Mouse (Mus musculus): Measurements from ENCODE around the gene Txlnb. TPM values are rescaled to one million over a fixed set of nuclear protein-coding genes. Genes with fewer than 3 reads are reported as not detected.
"Not testable (repeated sequence)": the region's sequence is repeated elsewhere in the genome, so short reads cannot be mapped to it uniquely, and the experiment has no call there.

The Txlnb gene
- 0.82 and 0.87 TPM in 2 replicates for total RNA-seq (2017)

GRCm38 (mm10) chr10:17795767-17796631 lies at the start of gene Txlnb:
Txlnb (plus strand) TSS chr10:17796226.
- ATAC-seq (replicated peaks; ENCODE audit: low read depth, poor library complexity, severe bottlenecking): peak; percentile 90

DNA sequence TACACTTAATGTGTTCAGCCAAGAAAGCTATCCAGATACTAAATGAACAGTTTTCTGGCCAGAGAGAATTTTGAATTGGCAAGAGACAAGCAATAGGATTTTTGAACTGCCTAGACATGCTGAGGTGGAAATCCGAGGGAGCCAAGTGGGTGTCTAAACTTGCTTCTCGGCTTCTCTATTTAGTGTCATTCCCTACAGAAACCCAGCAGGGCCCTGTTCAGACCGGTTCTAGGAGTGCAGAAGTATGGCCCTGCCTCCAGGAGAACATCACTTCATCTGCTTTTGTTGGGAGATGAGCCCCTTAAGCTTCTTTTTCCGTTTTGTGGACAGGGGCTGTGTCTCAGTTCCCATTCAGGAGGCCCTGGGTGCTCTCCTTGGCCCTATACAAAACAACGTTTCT lies 43.5 kb upstream of the Txlnb start:
- ATAC-seq (replicated peaks; ENCODE audit: low read depth, poor library complexity, severe bottlenecking): no peak

GRCm38 (mm10) chr10:17759772-17760171 lies 36.3 kb upstream of the Txlnb start:
- no peak for ATAC-seq (replicated peaks; ENCODE audit: low read depth, poor library complexity, severe bottlenecking)

GRCm38 (mm10) chr10:17760750-17761613 lies 35.0 kb upstream of the Txlnb start:
- ATAC-seq (replicated peaks; ENCODE audit: low read depth, poor library complexity, severe bottlenecking): no peak

- ATAC-seq (replicated peaks; ENCODE audit: low read depth, poor library complexity, severe bottlenecking): peak; percentile 47; the same call in 1 of the 2 replicates
Measured at GRCm38 (mm10) chr10:17761652-17762051, 34.4 kb upstream of the Txlnb start.

GRCm38 (mm10) chr10:17762946-17763345 lies 33.1 kb upstream of the Txlnb start:
- ATAC-seq (replicated peaks; ENCODE audit: low read depth, poor library complexity, severe bottlenecking): no peak

GRCm38 (mm10) chr10:17769856-17770255 lies 26.2 kb upstream of the Txlnb start:
- ATAC-seq (replicated peaks; ENCODE audit: low read depth, poor library complexity, severe bottlenecking): no peak

DNA sequence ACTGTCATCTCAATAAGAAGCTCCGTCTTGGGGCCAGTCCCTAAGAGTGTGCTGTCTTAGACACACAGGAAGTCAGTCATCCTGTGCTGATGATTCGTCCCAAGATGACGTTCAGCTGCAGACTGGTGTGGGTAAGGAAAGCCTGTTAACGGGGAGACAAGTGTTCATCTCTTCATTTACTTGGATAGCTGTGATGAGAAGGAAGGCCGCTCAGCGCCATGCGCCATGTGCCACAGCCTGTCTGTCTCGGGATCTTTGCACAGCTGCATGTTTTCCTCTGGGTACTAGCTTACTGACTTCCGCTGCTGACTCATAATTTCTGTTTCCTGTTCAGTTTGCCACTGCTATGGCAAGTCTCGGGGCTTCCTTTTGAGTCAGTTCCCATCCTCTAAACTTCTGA lies 23.7 kb upstream of the Txlnb start:
- peak; percentile 87 for ATAC-seq (replicated peaks; ENCODE audit: low read depth, poor library complexity, severe bottlenecking)

GRCm38 (mm10) chr10:17774366-17774765 lies 21.7 kb upstream of the Txlnb start:
- ATAC-seq (replicated peaks; ENCODE audit: low read depth, poor library complexity, severe bottlenecking): no peak

- peak; percentile 74 for ATAC-seq (replicated peaks; ENCODE audit: low read depth, poor library complexity, severe bottlenecking)
Measured at GRCm38 (mm10) chr10:17775079-17775478, 20.9 kb upstream of the Txlnb start.

DNA sequence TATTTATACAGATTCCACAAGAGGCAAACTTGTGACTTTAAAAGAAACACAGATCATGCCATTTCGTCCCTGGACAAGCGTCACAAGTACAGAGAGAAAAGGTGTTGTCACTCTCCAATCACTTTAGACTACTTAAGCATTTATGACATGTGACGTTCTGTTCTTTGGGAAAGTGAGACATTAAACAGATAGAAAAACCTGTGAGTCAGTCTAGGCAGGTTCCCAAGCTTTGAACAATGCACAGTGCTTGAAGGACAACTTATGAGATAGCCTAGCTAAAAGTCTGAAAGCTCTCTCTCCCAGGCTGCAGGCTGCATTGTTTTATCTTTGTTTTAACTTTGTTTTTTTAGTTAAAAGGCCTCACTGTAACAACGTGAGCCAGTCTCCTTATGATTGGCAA lies 19.3 kb upstream of the Txlnb start:
- ATAC-seq (replicated peaks; ENCODE audit: low read depth, poor library complexity, severe bottlenecking): not testable (repeated sequence)

GRCm38 (mm10) chr10:17786771-17787170 lies 9.3 kb upstream of the Txlnb start:
- no peak for ATAC-seq (replicated peaks; ENCODE audit: low read depth, poor library complexity, severe bottlenecking)

GRCm38 (mm10) chr10:17787938-17788337 lies 8.1 kb upstream of the Txlnb start:
- 0 out of 2 replicates have a peak, but pooled peaks have one; percentile 47 for ATAC-seq (replicated peaks; ENCODE audit: low read depth, poor library complexity, severe bottlenecking)

DNA sequence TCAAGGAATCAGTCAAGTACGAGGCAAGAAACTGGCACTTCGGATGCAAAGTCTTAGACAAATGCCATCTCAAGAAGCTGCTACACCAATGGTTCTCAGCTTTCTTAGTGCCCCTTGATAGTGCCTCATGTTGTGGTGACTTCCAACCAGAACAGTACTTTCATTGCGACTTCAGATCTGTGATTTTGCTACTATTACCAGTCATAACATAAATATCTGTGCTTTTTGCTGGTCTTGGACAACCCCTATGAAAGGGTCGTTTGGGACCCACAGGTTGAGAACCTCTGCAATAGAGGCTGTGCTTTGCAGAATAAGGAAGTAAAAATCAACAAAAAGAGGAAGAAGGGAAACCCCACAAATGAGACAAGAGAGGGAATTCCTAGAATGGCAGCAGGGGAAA lies 7.7 kb upstream of the Txlnb start:
- ATAC-seq (replicated peaks; ENCODE audit: low read depth, poor library complexity, severe bottlenecking): peak; percentile 87

- no peak for ATAC-seq (replicated peaks; ENCODE audit: low read depth, poor library complexity, severe bottlenecking)
Measured at GRCm38 (mm10) chr10:17793926-17794325, 2.1 kb upstream of the Txlnb start.

DNA sequence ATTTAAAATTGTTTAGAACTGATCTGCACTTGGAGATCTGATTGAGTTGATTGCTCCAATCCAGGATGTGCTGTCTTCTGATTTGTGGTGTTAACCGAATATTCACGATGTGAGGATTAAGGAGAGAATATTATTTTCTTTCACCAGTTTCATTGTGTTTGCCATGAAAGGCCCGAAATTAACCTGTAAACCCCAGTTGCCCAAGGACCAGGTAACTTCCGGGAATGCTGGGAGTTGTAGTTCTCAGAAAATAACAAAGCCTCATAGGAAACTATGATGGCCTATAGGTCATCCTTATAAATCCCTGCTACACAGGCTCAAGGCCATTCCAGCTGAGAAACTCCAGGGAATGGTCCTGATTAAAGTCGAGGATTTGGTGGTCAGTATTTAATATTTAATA lies 1.6 kb upstream of the Txlnb start:
- no peak for ATAC-seq (replicated peaks; ENCODE audit: low read depth, poor library complexity, severe bottlenecking)

DNA sequence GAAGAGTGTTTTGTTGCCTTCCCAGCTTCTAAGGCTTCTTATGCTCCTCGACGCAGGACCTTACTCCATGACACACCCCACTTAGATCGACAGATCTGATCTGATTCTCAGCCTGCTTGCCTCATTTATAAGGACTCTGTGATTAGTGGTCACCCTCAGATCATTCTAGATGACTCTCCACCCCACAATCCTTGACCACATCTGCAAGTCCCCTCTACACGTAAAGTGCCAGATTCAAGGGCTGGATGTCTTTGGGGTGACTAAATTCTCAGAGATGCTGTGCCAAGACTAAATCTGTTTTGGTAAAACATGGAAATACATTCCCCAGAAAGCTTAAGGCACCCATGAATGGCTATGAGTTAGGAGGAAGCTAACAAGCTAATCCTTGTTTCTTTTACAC lies 799 bp upstream of the Txlnb start:
- ATAC-seq (replicated peaks; ENCODE audit: low read depth, poor library complexity, severe bottlenecking): no peak

DNA sequence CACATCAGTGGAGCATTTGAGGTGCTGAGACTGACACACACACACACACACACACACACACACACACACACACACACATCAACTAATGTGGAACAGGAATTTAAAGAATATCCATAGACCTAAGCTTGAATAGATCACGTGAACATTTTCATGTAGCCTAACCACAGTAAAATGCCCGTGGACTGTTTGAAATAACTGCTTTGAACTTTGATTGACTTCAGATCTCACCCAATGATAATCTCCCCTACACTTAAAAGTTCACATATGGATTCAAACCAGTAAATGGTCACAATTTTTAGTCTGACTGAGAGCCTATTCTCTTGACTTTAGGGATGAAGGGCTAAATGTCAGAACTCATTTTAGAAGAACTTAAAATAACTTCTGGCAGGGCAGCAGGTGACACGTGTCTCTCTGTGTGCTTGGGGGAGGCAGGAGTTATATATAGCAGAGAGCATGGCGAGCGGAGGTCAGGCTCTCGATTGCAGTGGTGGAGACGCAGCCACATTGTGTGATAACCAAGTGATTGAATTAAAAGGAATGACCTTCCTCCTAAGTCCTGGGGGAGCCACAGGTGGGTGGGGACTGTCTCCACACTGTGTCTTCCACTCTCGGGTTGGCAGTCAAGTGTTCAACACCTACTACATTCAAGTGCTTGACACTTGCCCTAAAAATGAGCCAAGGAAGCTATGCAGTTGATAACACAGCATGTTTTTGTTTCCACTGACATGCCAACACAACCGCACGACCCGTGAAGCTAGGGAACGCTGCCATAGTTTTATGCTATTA lies 1.0 kb downstream of the Txlnb start:
- ATAC-seq (replicated peaks; ENCODE audit: low read depth, poor library complexity, severe bottlenecking): no peak

DNA sequence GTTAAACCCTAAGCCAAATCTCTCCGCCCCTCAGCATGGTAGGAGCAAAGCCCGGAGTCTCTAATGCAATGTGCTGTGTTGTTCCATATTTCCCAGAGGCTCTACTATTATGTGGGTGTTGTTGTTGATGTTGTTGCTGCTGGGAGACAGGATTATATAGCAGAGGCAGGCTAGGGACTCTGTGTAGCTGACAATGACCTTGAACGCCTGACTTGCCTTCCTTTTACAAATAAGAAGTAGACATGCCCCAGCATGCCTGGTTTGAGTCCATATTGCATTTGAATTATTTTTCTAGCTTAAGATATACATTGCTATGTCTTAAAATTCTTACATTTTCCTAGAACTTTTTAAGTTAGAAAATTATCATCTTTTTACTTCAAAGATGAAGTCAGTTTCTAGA lies 1.7 kb downstream of the Txlnb start:
- no peak for ATAC-seq (replicated peaks; ENCODE audit: low read depth, poor library complexity, severe bottlenecking)

DNA sequence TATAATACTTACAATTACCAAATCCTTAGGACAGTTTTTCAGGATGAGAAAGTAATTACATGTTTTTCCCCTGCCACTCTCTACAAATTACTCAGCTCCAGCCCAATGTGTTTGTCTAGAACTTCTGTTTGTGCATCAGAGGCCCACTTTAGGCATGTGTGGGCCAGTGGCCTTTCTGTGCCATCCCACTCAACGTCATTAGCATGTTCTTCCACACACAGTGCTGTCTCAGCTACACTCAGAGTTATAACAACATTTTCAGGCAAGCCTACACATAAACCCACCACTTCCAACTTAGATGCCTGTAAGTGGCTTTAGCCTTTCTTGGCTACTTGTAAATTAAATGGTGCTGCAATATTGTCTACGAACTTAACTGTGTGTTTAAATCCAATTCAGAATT lies 5.8 kb downstream of the Txlnb start:
- no peak for ATAC-seq (replicated peaks; ENCODE audit: low read depth, poor library complexity, severe bottlenecking)

Measured in common myeloid progenitor, adult 5-6 weeks (primary cell).